Comparison of ENCODE assay signal across 9 mouse cellular contexts in genomic region chr13:103114274-103114673, GRCm38 (mm10).
DNase-seq lines count a peak whose midpoint lies in the region; ATAC-seq lines count a peak whose summit lies in the region.
"Had no signal": no experiment of that assay in that cellular context is flagged by ENCODE, and none has a peak within 500 bp of the region (broad histone marks: within the 10 kb centered on the region; RNA-seq: fewer than 3 reads in every experiment).

No protein-coding gene starts in this region.

- no peak for ATAC-seq in limb, embryonic 13.5 days (ENCODE audit: low FRiP score, low read depth)
- peak; percentile 65 for ATAC-seq in embryonic facial prominence, embryonic 14.5 days (ENCODE audit: low read depth)
- no peak for ATAC-seq in midbrain, embryonic 14.5 days (ENCODE audit: low FRiP score, low TSS enrichment)
- no peak for ATAC-seq in inflammation-experienced regulatory T-cells, adult 6 months

- H3K4me3 ChIP-seq in limb, embryonic 13.5 days = no peak overlapping the region
- no peak overlapping the region for H3K4me3 ChIP-seq in limb, embryonic 10.5 days
- H3K4me3 ChIP-seq in embryonic facial prominence, embryonic 14.5 days (ENCODE audit: low read depth, low read length) = no peak overlapping the region
- no peak overlapping the region for H3K4me3 ChIP-seq in midbrain, embryonic 14.5 days (replicated peaks; ENCODE audit: low read depth, low read length)
- H3K4me3 ChIP-seq: erythroblast, embryonic 14.5 days had no signal

- no peaks in the 10 kb centered on the region for H3K36me3 ChIP-seq in limb, embryonic 13.5 days
- no peaks in the 10 kb centered on the region for H3K36me3 ChIP-seq in limb, embryonic 10.5 days
- H3K36me3 ChIP-seq in embryonic facial prominence, embryonic 14.5 days (ENCODE audit: control insufficient read depth, insufficient read depth, low read length) = no peaks in the 10 kb centered on the region
- H3K36me3 ChIP-seq in midbrain, embryonic 14.5 days (ENCODE audit: control insufficient read depth, insufficient read depth, low read length) = no peaks in the 10 kb centered on the region

- no peak overlapping the region for H3K4me2 ChIP-seq in limb, embryonic 13.5 days (replicated peaks)
- no peak overlapping the region for H3K4me2 ChIP-seq in embryonic facial prominence, embryonic 14.5 days (ENCODE audit: low read depth, low read length)
- no peak overlapping the region for H3K4me2 ChIP-seq in midbrain, embryonic 14.5 days (ENCODE audit: low read length)

- H3K27me3 ChIP-seq in limb, embryonic 13.5 days = 0 out of 2 replicates have a peak, but pooled peaks cover 4% of the 10 kb centered on the region
- no peaks in the 10 kb centered on the region for H3K27me3 ChIP-seq in limb, embryonic 10.5 days (ENCODE audit: low read depth, poor library complexity, severe bottlenecking)
- H3K27me3 ChIP-seq in embryonic facial prominence, embryonic 14.5 days (replicated peaks; ENCODE audit: control insufficient read depth, insufficient read depth, low read length) = no peaks in the 10 kb centered on the region
- H3K27me3 ChIP-seq in midbrain, embryonic 14.5 days (ENCODE audit: control insufficient read depth, insufficient read depth, low read length) = no peaks in the 10 kb centered on the region

- intact Hi-C loops in heart, postnatal 10 days (cut with DNase I) = loop anchor here (5.0 to 10.0 kb wide), 3 partner anchors 207 to 528 kb away; no protein-coding TSS in a partner anchor

- H3K4me1 ChIP-seq in limb, embryonic 13.5 days = peaks cover 28% of the 10 kb centered on the region
- peaks cover 15% of the 10 kb centered on the region for H3K4me1 ChIP-seq in limb, embryonic 10.5 days
- peaks cover 11% of the 10 kb centered on the region; the same call in 1 of the 2 replicates for H3K4me1 ChIP-seq in embryonic facial prominence, embryonic 14.5 days (ENCODE audit: control insufficient read depth, insufficient read depth, low read length)
- peaks cover 7% of the 10 kb centered on the region for H3K4me1 ChIP-seq in midbrain, embryonic 14.5 days (ENCODE audit: control insufficient read depth, insufficient read depth, low read length)

- 0 out of 2 replicates have a peak overlapping the region, but pooled peaks have one; percentile 22 for H3K27ac ChIP-seq in limb, embryonic 13.5 days
- no peak overlapping the region for H3K27ac ChIP-seq in limb, embryonic 10.5 days
- peak overlapping the region; percentile 46; the same call in 1 of the 2 replicates for H3K27ac ChIP-seq in embryonic facial prominence, embryonic 14.5 days (replicated peaks; ENCODE audit: low read depth, low read length)
- H3K27ac ChIP-seq in midbrain, embryonic 14.5 days (replicated peaks; ENCODE audit: low read depth, low read length) = 0 out of 2 replicates have a peak overlapping the region, but pooled peaks have one; percentile 41

- 47% methylated on average over 5 of the region's 5 CpGs for WGBS in limb, embryonic 13.5 days
- WGBS in limb, embryonic 10.5 days = 68% methylated on average over 5 of the region's 5 CpGs
- WGBS in embryonic facial prominence, embryonic 14.5 days = 30% methylated on average over 5 of the region's 5 CpGs
- 11% methylated on average over 5 of the region's 5 CpGs for WGBS in midbrain, embryonic 14.5 days

- no peaks in the 10 kb centered on the region for H3K9me3 ChIP-seq in limb, embryonic 13.5 days
- no peaks in the 10 kb centered on the region for H3K9me3 ChIP-seq in limb, embryonic 10.5 days (replicated peaks)
- H3K9me3 ChIP-seq in embryonic facial prominence, embryonic 14.5 days (ENCODE audit: control insufficient read depth, low read length) = no peaks in the 10 kb centered on the region
- no peaks in the 10 kb centered on the region for H3K9me3 ChIP-seq in midbrain, embryonic 14.5 days (ENCODE audit: control insufficient read depth, low read length)

- no peak for DNase-seq in limb, embryonic 10.5 days (ENCODE audit: low spot score)
- peak; percentile 68 for DNase-seq in embryonic facial prominence, embryonic 14.5 days (ENCODE audit: low spot score)
- peak; percentile 90 for DNase-seq in heart, postnatal 10 days
- peak; percentile 28 to 67 for DNase-seq in kidney, postnatal 36 days
- DNase-seq in midbrain, embryonic 14.5 days = peak; percentile 63
- DNase-seq in testis, postnatal 10 days (ENCODE audit: low spot score) = no peak

- no peak overlapping the region for H3K9ac ChIP-seq in limb, embryonic 13.5 days
- H3K9ac ChIP-seq in embryonic facial prominence, embryonic 14.5 days (ENCODE audit: low read depth, low read length) = peak overlapping the region; percentile 10; the same call in 1 of the 2 replicates
- no peak overlapping the region for H3K9ac ChIP-seq in midbrain, embryonic 14.5 days (replicated peaks; ENCODE audit: low read length)

Comparison
In these comparisons a context has a peak if more than half of its experiments do, and no peak if none do; other contexts are left out.
1. DNase-seq: peak in embryonic facial prominence, embryonic 14.5 days (single experiment), heart, postnatal 10 days (2 of 2), kidney, postnatal 36 days (2 of 2) and midbrain, embryonic 14.5 days (single experiment); none in limb, embryonic 10.5 days (single experiment) and testis, postnatal 10 days (single experiment).